Mouse (Mus musculus) kidney, postnatal 14 days (tissue): Measurements from ENCODE around the gene Ttc37.
A peak's percentile ranks its signal among the peaks of the same experiment; 100 is the strongest.

Source experiments
- DNase-seq: peaks from one replicate; pipeline ENCODE4 v3.0.0; 2022; ENCODE audit warnings: mixed read lengths

The Ttc37 gene

GRCm38 (mm10) chr13:76098493-76099303 lies at the start of gene Ttc37, which contains the start of gene Arsk:
Gene Ttc37 (plus strand): TSS chr13:76098734.
Gene Arsk (minus strand): TSS chr13:76098660.
- peak; percentile 96 for DNase-seq

DNA sequence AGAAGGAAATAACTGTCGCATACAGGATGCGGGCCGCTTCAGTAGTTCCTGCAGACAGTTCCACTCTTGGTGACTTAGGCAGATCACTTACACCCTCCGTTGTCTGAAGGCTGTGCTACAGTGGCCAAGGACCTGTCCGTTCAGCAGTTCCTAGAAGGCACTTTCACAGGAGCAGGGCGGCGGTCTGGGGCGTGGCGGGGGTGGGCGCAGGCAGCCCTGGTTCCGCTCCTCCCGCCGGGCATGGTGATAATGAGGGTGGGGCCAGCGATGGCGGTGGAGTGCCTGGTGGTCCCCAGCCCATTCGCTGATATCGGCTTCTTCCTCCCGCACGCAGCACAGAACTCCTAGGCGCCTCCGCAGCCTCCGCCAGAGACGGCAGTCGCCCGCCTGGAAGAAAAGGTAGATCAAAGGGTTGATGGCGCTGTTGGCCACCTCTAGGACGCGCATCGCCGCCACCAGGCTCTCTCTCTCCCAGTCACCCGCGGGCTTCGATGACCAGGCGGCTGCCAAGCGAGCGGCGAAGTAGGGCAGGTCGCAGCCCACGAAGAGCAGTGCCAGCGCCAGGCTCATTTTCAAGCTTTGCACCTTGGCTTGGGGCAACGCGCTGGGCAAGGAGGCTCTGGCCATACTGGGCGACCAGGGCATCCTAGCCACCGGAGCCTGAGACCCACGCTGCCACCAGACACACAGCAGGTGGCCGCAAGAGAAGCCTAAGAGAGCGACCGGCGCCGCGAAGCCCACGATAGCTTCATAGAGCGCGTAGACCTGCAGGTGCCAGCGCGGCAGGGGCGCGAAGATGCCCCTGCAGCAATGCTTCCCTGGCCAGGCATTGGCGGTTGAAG lies 42.9 kb upstream of the Ttc37 start:
- DNase-seq: peak; percentile 22

- peak; percentile 80 for DNase-seq
Observed at GRCm38 (mm10) chr13:76056261-76056724, 42.2 kb upstream of the Ttc37 start.

GRCm38 (mm10) chr13:76056896-76057266 lies 41.7 kb upstream of the Ttc37 start, which contains the start of gene Gpr150:
Gene Gpr150 (minus strand): TSS chr13:76056996.
- no peak for DNase-seq

DNA sequence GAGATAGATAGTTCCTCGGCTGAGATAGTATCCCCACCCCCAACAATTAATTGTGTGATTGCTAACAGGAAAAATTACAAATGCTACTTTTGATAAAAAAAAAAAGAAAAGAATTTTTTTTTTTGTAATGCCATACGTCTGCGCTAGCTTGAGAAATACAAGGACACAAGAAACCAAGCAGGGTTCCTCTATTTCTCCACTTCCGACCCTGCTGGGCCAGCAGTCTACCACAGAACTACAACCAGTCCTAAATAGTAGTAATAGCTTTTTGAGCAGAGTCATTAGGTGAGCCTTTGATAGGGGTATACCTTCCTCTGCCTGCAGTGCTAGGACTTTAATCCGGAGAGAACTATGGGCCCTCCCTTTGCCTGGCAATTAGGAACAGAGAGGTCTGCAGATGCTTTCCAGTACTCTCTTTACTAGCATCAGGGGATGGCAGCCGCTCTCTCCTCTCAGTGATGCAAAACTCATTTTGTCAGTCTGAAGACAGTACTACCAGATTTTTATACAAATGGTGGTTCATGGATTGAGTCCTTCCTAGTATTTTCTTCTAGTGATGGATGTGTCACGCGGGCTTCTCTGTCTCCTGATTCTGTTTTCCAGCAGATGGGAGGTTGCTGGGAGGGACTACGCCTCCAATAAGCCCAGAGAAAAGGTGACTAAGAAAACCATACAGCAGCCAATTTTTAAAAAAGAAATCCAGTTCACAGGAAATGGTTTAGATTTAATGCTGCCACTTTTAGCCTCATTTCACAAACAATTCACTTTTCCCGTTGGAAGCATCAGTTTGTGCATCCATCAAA lies 41.1 kb upstream of the Ttc37 start:
- no peak for DNase-seq

DNA sequence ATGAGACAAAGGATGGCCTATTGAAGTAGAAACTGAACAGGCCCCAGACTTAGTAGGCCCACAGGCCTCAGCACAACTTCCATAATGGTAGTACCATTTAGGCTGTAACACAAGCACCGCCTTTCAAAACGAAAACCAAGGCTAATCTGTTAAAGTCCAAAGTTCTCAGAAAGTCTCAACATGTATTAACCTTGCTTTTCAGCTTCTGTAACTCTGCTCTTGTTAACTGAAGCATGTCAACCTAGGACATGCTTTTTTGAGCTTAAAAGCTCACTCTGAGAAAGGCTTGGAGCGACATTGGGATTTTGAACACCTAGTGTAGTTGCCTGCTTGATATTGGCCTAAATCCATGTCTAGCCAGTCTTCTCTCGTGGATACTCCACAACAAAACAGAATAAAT lies 38.9 kb upstream of the Ttc37 start:
- DNase-seq: peak; percentile 12

- DNase-seq: no peak
Observed at GRCm38 (mm10) chr13:76062126-76062525, 36.4 kb upstream of the Ttc37 start.

DNA sequence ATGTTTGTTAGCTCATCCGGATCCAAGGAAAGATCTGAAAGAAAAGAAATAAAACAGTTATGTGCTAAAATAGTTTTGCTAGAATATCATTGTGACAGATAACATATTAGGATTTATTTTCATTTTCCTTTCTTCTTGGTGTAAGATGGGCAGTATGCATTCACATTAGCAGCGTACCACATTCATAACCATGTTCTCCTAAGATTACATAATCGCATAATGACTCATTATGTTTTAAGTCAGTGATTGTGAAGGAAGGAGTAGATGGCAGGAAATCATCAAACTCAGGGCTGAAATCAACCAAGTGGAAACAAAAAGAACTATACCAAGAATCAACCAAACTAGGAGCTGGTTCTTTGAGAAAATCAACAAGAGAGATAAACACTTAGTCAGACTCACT lies 36.0 kb upstream of the Ttc37 start:
- no peak for DNase-seq

GRCm38 (mm10) chr13:76063548-76063947 lies 35.0 kb upstream of the Ttc37 start:
- DNase-seq: no peak

GRCm38 (mm10) chr13:76064363-76064945 lies 34.1 kb upstream of the Ttc37 start:
- DNase-seq: no peak

DNA sequence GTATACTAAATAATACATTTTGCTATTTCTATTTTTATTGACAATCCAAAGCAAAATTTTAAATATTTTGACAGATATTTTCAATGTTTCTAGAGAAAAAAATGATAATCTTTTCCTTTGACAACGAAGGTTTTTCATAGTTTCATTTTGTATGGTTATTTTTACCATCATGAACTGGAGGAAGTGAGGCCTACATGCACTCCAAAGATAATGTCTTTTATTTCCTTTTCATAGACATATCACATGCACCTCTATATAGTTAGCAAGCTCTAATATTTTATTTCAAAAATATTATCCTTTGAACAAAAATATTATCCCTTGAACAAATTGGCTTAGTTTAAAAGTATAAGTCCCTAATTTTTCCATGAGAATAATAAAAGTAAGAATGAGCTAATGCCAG lies 24.2 kb upstream of the Ttc37 start:
- no peak for DNase-seq

DNA sequence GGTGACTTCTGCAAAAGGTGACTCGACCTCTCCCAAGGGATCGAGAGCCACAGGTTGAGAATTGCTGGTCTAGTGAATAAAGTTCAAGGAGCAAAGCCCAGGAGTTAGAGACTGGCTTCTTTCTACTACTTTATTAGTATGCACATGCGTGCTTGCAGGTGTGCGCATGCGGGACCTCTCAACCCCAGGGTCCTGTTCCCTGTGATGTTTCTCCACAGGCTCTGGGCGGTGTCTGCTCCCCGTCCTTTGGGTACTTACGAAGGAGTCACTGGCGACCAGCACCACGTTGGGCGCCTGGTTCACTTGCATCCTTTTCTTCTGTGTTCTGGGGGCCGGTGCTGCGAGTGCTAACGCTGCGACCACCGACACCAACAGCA lies 430 bp upstream of the Ttc37 start:
- DNase-seq: peak; percentile 70

DNA sequence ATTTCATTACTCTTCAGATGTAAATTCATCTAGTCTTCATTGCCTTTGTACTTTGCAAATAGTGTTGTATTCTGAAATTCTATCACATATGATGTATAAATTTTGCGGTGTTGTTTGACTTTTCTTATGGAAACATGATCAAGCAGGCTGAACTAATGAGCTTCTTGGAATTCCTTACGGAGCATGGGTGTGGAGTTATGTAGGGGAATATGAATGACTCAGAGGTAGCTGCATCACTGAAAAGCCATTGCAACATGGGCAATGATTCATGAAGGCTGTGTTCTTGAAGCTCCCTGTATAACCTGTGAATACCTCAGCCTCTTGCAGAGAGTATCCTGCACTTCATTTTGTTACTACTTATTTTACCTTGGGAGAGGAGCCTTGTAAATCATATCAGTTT lies 3.5 kb downstream of the Ttc37 start:
- DNase-seq: no peak

GRCm38 (mm10) chr13:76109069-76109824 lies 10.7 kb downstream of the Ttc37 start:
- DNase-seq: no peak

- no peak for DNase-seq
Observed at GRCm38 (mm10) chr13:76128799-76129198, 30.3 kb downstream of the Ttc37 start.

- no peak for DNase-seq
Observed at GRCm38 (mm10) chr13:76132415-76132814, 33.9 kb downstream of the Ttc37 start.

GRCm38 (mm10) chr13:76138862-76139261 lies 40.3 kb downstream of the Ttc37 start:
- no peak for DNase-seq

DNA sequence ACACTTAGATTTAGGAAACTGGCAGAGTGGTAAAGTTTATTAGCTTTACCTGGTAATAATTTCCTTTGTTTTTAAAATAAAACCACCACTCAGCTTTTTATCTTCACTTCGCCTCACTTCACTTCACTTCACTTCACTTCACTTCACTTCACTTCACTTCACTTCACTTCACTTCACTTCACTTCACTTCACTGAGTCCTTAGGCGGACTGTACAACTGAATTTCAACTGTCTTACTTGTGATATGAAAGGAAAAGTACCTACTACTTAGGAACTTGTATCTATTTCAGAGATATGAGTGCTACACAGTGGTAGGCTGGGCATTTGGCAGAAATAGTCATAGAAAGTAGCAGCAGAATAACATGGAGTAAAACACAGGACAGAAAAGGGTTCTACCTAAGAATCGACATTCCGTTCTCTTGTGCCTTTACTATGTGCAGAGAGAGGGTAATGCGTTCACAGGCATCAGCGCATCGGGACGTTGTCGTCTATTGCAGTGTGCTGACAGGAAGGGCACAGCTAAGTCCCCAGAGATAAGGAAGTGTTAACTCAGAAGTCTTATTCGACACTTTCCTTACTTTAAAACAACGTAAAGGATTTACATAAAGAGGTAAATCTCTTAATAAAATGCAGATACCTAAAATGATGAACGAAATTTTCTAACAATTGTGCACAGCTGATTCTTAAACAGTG lies 42.7 kb downstream of the Ttc37 start:
- no peak for DNase-seq

DNA sequence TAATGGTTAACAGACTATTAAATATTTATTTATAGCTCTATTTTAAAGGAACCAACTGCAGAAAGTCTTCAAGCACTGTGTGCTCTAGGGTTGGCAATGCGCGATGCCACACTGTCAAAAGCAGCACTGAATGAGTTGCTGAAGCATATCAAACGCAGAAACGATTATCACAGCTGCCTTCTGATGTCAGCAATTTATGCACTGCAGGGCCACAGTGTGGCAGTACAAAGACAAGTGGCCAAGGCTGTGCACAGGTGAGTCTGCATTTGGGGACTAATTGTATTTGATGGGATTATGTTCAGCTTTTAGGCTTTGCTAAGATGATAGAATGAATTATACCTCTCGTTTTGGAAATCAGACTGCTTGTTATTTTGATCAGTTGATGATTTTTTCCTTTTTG lies 51.9 kb downstream of the Ttc37 start:
- no peak for DNase-seq

- DNase-seq: peak; percentile 54
Observed at GRCm38 (mm10) chr13:76157099-76157498, 58.6 kb downstream of the Ttc37 start.

- no peak for DNase-seq
Observed at GRCm38 (mm10) chr13:76157508-76157907, 59.0 kb downstream of the Ttc37 start.
